Mouse (Mus musculus): ENCODE measurements around the gene Nav3.
"Not testable (repeated sequence)": the region's sequence is repeated elsewhere in the genome, so short reads cannot be mapped to it uniquely, and the experiment has no call there.

The Nav3 gene

GRCm38 (mm10) chr10:110034582-110035099 is 421.4 kb downstream of the Nav3 start:
- no peak for DNase-seq

DNA sequence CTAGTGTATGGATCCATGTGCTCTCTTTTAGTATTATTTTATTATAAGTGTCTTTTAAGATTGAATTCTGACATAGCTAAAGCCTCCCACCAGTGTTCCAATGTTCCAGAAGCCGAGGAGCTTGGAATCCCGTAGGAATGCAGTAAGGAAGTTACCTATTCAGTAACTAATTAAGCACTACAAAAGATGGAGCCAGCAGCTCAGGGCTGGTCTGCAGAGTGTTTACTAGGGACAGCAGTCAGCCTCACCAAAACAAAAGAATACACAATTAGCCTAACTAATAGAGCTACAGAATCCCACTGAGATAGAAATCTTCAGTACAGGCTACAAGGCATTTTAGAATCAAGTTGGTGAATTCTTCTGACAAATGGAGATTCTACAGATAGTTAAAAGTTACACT is 431.1 kb downstream of the Nav3 start:
- DNase-seq: not testable (repeated sequence)

GRCm38 (mm10) chr10:110022100-110022499 is 433.9 kb downstream of the Nav3 start:
- DNase-seq: no peak

- no peak for DNase-seq
These were observed 436.6 kb downstream of the Nav3 start for GRCm38 (mm10) chr10:110019266-110019866.

DNA sequence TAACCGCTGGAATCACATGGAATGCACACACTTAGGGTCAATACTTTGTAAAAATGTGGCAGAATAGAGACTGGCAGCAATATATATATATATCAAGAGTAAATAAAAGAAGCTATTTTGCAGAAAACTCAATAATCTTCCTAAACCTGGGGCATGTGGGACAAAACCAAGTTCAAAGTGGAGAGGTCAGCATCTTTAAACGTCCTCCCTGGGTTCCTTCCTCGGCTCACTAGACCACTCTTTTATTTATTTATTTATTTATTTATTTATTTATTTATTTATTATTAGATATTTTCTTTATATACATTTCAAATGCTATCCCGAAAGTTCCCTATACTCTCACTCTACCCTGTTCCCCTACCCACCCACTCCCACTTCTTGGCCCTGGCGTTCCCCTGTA is 454.7 kb downstream of the Nav3 start:
- DNase-seq: not testable (repeated sequence)

DNA sequence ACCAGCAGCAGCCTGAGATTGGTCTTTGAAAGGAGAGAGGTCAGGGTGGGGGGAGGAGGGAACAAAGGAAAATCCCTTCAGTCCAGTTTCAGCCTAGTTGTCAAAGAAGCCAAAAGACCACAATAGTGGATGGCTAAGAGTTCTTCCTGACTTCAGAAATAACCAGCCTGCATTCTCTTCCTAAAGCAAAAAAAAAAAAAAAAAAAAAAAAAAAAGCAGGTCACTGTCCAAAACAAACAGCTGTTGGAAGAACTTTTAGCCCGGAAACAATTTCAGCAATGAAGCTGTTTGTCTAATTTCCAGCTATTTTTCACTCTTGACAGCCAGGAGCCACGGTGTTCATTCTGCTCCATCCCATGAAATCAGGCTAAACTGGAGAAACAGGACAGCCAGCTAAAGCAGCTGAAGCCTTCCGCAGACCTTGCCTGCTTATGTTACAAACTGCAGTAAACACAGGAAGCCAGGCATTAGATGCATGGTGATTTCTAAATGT is 455.2 kb downstream of the Nav3 start:
- peak; percentile 28 for DNase-seq

- DNase-seq: peak; percentile 52
These were observed 456.1 kb downstream of the Nav3 start for GRCm38 (mm10) chr10:109999904-110000303.

DNA sequence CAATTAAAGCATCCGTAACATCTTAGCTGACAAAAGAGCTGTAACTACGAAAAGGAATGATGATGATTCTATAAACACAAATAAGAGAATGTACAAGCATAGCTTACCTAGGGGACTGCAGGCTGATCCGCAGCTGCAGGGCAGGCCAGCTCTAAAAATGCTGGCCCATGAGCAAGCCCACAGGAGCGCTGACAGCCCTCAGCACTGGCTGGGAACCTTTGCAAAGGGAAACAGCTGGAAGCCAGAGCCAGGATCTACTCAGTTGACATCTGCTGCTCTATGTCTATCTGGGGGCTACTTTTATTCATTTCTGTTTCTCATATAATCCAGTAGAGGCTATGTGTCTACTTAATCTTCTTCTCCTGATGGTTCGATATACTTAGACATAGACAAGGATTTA is 461.7 kb downstream of the Nav3 start:
- no peak for DNase-seq

DNA sequence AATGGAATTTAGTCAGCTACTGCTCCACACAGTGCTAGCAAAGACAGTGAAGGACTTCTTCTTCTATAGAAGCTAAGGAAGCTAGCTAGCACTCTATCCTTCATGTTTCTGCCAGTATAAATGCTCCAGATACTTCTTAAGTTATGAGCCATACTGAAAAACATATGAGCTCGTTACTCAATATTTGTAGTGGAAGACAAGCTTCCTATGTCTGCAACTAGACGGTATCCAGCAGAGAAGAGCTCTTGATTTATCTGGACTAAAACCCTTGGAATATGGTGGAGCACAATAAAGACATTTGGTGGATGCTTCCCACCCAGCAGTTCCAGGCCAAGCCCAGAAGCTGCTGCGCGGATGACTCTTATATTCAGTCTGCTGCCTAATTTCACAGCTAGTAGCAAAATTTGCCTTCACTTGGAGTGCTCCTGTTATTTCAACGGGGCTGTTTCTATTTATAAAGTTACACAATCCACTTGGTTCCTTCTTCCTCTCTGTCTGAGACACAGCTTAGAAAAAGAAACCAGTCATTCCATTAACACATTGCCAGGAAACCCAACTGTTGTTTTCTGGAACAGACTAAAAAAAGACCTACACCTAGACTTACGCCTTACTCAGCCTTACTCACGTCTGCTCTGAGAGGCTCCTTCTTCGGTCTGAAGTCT is 470.0 kb downstream of the Nav3 start:
- no peak for DNase-seq

DNA sequence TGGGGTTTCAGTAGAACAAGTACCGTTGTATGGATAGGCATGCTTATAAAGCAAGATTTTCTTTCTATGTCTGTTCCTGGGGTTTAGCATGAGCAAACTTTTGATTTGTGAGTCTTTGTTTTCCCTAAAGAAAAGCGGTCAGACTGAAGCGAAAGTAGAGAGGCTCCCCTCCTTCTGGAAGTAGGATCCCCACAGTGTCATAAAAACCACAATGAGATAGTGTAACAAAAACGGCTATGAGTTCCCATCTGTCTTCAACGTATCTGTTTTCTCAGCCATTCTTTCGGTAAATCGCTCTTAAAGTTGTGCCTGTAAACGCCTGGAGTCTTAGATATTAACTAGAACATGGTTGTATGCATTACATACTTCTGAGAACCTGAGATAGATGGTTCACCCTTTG is 479.7 kb downstream of the Nav3 start:
- DNase-seq: no peak

GRCm38 (mm10) chr10:109974177-109974576 is 481.8 kb downstream of the Nav3 start:
- no peak for DNase-seq

- DNase-seq: no peak
These were observed 482.5 kb downstream of the Nav3 start for GRCm38 (mm10) chr10:109973483-109973882.

DNA sequence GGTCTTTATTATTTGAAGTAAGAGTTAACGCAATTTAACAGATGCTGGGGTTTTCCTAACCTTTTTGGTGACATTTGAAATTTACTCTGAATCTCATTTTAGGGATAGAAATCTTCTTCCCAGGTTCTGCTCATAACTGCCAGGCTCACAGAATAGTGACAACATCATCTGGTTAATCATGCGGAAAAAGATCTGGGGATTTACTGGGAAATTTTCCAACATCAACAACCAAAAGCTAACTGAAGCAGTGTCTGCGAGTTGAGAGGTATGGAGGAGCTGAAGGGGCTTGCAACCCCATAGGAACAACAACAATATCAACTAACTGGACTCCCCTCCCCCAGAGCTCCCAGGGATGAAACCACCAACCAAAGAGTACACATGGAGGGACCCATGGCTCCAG is 505.7 kb downstream of the Nav3 start:
- peak; percentile 16 for DNase-seq

- no peak for DNase-seq
These were observed 526.7 kb downstream of the Nav3 start for GRCm38 (mm10) chr10:109929319-109929622.

DNA sequence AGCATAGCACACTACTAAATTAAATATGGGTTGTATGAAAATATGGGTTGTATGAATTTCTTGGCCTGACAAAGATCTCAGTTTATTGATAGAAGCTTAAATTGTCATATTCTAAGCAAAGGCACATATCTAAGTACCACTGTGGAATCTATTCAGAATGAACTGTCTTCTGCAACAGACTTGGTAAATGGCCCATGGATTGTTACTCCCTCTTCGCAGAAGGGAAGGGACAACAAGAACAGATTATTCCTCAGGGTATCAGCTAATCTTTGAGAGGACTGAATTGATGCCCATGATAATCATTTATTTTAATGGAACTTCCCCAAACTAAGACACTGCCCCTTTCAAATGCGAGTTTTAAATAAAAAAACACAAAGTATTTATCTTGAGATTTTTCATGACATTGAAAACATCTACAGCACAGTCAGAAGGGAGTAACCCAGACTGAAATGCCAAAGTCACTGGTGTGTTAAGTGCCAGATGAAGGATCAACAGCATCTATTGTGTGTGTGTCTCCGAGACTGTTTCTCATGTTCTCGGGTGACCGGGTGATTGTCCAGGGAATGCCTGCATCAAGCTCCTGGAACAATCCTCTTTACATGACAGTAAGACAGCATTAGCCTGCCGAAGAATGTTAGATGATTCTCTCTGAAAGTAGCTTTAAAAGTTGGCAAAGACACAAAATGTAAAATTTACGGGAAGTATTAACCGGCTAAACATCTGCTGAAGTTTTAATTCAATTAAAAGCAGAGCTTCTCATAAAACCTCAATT is 527.3 kb downstream of the Nav3 start:
- peak; percentile 30 for DNase-seq

- no peak for DNase-seq
These were observed 529.9 kb downstream of the Nav3 start for GRCm38 (mm10) chr10:109926149-109926548.

DNA sequence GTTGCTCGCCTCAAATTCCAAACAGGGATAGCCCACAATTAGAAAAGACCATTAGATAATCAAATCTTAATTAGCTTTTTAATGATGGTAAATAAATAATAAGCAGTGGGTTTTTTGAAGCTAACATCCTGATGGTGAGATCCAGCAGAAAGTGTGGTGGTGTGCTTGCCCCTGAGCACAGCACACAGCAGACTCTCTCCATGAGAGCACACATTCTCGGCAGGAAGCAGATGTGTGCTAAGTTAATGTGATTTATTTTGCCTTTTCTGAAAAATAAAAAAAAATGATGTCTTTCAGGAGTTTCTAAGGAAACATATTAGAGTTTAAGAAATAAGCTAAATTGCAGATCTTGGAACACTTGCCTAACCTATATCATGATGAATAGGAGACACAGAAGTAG is 531.9 kb downstream of the Nav3 start:
- DNase-seq: no peak

DNA sequence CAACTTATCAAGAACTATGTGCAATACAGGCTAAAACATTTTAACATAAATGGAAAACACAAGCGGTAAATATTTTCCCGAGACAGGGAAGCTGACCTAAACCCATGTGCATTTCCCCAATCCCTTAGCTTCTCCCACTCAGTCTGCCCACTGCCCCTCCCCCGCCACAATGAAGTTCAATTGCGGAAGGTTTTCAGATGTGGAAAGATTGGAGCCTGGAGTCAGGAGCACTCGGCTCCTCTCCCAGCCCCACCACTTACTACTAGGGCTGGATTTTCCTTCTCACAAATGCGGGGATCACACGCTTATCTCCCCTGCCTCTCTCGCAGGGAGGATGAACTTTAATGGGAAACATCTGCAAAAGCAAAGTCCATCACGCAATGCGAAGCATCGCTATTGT is 534.6 kb downstream of the Nav3 start:
- DNase-seq: no peak

DNA sequence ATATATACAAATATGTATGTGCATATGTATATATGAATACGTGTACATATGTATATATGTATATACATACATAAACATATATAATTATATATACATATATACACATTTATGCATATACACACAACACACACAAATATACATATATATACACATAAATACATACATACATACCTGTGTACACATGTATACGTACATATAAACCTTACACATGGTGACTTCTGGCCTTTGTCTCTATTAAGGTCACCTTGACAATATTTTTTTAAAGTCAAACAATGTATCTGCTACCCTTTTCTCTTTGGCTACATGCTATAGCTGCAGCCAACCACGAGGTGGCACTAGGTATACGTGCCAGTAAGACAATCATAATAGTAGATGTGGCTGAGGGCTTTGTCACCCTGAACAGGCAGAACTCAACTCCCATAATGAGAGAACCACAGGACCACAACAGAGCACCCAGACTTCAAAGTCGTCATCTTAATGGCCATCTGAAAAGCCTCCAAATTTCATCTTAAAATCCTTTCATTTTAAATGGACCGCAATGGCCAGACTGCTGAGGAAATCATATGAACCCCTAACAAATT is 535.3 kb downstream of the Nav3 start:
- DNase-seq: peak; percentile 79

GRCm38 (mm10) chr10:109919515-109919914 is 536.5 kb downstream of the Nav3 start:
- peak; percentile 24 for DNase-seq

GRCm38 (mm10) chr10:109907206-109907605 is 548.8 kb downstream of the Nav3 start:
- DNase-seq: peak; percentile 81

DNA sequence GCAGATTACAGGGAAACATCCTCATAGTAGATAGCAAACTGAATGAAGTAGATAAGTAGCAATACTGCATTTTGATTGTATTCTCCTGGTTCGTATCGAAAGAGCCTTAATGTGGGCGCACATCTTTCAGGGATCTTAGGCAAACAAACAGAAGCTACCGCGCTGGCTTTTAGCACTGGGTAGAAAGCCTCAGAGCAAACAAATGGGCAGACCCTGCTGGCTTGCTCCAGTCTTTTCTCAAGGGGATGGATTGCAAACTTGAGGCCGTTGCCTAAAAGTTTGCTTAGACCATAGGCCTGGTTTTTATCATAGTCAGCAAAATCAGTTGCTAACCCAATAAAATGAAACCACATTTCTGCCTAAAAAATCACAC is 549.6 kb downstream of the Nav3 start:
- no peak for DNase-seq

DNA sequence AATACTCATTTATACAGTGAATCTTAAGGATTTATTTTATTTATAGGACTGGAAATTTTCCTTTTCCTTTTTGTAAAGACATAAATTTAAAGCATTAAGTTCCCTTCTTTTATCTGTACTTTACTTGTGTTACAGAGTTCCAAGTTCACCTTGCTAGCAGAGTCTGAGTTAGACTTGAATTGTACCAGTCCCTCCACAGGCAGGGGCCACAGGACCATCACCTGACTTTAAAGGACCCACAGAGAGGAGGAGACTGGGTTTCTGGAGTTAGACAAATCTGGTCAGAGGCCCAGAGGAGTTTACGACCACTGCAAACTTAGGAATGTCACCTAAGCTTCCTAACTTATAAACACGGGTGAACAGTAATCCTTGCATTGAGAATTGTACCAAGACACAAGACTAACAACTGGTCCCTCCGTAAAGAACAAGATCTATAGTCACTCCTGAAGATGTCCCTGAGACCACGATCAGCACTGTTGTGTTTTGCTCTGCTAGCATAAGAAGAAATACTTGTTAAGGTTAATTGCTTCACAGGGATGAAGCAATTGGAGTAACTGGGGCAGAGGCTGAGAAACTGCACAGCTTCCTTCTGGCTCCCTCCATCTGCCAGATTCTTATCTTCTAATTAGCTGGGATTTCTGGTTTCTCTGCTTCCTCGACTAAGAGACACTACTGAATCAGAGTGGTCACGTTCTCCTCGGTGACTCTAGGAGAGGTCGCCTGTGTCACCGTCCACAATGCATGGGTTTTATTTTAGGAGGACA is 550.2 kb downstream of the Nav3 start:
- peak; percentile 63 for DNase-seq

Measured in retina, postnatal 1 day (tissue).